Mouse (Mus musculus) B cell, adult 62 days (primary cell): ENCODE data around the gene Otulin. TPM values are rescaled to one million over a fixed set of nuclear protein-coding genes. Genes with fewer than 3 reads are reported as not detected.

Source experiments
- total RNA-seq: library from RNA; stranded (reverse); gene quantifications from 4 replicates; pipeline ENCODE4 v1.2.4, GENCODE M21; 2023

Otulin gene
- 124 to 142 TPM (median 134 TPM) in 4 replicates for total RNA-seq

DNA sequence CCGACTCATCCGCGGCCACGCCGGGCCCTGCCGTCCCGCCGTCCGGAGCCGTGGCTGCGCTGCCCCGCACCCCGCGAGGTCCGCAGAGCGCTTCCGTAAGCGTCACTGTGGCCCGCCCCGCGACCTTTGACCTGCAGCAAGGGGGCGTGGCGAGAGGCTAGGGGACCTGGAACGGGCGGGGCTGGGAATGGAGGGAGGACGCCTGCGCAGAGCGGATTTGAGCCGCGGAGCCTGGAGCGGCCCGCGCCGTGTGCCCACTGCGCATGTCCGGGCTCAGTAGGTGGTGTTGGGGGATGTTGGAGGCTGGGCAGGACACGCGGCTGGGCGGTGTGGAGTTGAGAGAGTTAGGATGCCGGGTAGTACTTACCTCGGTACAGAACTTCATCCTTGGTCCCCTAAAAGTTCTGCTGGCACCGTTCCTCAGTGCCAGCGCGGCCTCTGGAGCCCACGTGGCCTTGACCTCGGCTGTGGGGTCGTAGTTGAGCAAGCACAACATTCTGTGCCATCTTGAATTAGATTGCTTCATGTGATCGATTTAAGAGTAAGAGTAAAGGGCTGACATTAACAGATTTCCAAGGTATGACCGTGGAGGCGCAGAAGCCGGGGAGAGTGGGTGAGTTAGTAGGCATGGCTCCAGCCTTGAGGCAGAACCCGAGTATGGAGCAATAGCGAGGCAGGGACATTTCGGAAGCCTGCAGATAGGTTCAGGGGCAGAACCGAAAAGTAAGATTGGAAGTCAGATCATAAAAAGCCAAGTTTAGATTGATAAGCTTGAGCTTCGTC is at the start of gene Otulin:
Gene Otulin (minus strand): TSS at position 93 of the 783 bp plus-strand sequence.

Other genes starting within 250 kb of the Otulin start
- gene Ank, start 164.0 kb downstream of the Otulin start, total RNA-seq, result 6.0 to 6.4 TPM (median 6.2 TPM) in 4 replicates
- 17.3 to 21.6 TPM (median 19.6 TPM) in 4 replicates for gene Otulinl, start 50.9 kb upstream of the Otulin start, total RNA-seq